Mouse (Mus musculus): ENCODE data around the gene 1600002K03Rik.

1600002K03Rik gene

DNA sequence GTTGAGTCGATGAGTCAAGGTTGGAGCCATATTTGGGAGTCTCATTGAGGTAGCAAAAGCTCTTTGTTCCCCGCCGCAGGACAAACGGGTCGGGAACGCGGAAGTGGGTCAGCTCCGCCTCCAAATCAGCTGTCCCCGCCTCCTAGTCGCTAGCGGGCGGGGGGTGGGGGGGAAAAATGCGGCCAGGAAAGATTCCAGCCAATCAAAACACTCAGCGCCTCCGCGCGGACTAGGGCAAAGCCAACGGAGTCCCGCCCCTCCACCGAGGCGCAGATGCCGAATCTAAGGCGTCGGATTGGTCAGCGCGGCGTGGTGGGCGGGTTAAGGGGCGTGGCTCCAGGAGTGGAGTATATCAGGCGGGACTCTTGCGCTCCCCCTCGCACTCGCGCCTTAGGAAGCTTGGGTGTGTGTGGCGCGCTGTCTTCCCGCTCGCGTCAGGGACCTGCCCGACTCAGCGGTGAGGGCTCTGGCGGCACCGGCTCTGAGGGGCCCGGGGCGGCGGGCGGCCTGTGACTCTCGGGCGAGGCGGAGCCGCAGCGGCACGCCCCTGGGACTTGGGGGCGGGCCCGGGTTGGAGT lies 5.2 kb upstream of the 1600002K03Rik start:
- peak; percentile 97 to 98 for DNase-seq (ENCODE audit: low spot score in 2 of 2)

DNA sequence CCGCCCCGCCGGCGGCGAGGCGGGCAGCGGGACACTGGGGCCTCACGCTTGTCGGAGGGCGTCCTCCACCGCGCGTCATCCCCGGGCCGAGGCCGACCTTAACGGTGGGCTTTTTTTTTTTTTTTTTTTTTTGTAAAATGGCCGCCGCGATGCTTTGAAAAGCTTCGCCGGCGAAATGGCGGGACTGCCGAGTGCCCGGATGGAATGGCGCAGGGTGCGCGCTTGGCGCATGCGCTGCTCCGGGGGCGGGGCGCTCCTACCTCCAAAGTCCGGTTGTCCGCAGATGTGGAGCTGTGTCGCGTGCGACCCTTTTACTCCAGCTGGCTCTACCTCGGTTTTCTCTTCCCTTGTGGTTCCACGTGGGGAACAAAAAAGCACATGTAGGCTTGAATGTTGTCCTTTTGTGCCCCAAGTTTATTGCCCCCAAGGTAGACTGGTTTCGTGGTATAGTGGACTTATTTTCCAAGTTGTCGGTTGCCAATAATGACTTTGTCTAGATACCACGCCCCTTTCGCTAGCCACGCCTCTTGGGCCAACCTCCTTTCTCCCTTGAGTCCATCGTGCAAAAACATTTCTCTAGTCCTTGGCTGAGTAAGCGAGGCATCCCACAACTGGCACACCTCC lies 4.6 kb upstream of the 1600002K03Rik start:
- DNase-seq (ENCODE audit: low spot score in 2 of 2) = peak; percentile 92 to 93

DNA sequence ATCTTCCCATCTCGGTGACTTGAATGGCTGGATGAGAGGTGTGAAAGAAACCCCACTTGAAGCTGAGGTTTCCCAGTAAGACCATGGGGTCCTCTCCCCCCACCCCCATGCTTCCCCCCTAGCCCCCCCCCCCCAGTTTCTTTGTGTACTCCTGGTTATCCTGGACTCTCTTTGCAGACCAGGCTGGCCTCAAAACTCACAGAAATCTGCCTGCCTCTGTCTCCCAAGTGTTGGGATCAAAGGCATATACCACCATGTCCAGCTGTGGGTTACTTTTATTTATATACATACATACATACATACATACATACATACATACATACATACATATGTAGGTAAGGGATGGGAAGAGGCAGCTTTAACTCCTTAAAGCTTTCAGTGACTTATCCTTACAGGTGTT lies 3.7 kb upstream of the 1600002K03Rik start:
- DNase-seq (ENCODE audit: low spot score in 2 of 2) = no peak

DNA sequence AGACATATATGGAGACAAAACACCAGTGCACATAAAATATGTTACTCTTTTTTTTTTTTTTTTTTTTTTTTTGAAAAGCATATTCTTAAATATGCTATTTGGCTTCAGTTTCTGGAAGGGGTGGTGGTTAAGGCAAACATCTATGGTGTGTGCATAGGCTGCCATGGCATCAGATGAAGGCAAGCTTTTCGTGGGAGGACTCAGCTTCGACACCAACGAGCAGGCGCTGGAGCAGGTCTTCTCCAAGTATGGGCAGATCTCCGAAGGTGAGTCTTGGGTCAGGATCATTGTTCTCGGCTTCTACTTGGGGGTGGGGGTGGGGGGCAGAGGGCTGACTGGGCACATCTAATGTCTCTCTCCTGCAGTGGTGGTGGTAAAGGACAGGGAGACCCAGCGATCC lies 3.1 kb upstream of the 1600002K03Rik start:
- no peak for DNase-seq (ENCODE audit: low spot score in 2 of 2)

DNA sequence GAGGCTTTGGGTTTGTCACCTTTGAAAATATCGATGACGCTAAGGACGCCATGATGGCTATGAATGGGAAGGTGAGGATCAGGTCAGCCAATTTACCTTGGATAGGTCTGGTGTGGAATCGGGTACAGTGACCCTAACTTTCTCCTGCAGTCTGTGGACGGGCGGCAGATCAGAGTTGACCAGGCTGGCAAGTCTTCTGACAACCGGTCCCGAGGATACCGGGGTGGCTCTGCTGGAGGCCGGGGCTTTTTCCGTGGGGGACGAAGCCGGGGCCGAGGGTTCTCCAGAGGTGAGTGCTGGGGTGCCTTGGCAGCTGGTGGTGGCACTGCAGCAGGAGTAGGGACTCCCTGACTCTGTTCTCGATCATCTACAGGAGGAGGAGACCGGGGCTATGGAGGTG lies 2.7 kb upstream of the 1600002K03Rik start:
- no peak for DNase-seq (ENCODE audit: low spot score in 2 of 2)

DNA sequence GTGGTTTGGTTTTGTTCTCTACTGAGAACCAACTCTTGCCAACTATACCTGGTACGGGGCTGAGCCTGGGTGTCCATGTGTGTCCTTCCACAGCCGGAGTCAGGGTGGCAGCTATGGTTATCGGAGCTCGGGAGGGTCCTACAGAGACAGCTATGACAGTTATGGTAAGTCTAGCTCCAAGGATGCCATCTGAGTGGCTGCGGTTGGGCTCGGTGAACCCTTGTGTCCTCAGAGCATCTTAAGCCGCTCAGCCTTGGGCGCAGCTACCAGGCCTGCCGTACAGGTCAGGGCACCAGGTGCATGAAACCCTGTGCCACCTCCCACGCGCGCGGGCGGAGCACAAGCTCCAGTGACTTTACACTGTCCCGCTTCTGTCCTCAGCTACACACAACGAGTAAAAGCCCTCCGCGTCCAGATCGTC lies 2.1 kb upstream of the 1600002K03Rik start:
- no peak for DNase-seq (ENCODE audit: low spot score in 2 of 2)

DNA sequence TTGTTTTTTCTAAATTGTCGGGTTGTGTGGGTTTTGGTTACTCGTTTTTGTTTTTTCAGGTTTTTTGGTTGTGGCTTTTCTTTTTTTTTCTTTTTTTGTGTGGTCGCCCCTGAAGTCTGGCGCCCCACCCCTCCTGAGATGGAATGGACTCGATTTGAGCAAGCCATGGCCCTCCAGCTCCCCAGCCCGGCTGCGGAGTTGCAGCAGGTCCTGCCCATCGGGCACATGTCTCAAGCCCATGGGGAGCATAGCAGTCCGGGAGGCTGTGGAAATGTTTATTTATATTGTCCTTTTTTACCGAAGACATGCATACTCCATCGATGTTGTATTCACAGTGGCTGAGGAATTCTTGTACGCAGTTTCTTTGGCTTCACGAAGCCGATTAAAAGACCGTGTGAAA lies 1.5 kb upstream of the 1600002K03Rik start:
- no peak for DNase-seq (ENCODE audit: low spot score in 2 of 2)

DNA sequence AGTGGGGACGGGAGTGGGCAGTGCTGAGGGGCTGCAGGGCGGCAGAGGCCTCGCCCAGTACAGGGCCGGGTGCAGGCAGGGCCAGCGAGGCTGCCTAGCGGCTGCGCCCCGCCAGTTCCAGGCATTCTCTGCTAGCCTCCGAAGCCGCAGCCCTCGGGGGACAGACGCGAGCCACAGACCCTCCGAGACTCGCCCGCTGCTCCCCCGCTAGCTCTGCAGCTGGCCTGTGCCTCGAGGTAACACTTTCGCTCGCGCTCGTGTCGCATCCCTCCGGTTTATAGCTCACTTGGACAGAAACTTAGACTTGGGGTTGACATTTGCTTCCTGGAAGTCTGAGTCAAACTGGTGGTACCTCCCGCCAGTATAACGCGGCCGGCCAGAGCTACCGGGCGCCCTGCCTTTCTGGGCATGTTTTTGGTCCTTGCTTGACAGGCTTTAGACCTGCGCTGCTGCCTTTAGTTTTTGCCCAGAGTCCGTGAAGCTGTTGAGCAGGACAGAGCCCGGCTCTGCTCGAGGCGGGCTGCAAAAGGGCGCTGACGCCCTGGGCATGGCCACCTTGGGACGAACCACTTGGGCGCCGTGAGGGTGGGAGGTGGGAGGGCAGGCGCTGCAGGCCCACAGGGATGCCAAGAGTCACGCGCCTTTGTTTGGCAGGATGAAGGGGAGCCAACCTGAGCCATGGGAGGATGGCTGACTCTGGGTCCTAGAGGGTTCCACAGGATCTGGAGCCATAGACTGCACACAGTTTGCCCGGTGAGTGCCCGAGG lies 801 bp upstream of the 1600002K03Rik start:
- DNase-seq (ENCODE audit: low spot score in 2 of 2) = no peak

DNA sequence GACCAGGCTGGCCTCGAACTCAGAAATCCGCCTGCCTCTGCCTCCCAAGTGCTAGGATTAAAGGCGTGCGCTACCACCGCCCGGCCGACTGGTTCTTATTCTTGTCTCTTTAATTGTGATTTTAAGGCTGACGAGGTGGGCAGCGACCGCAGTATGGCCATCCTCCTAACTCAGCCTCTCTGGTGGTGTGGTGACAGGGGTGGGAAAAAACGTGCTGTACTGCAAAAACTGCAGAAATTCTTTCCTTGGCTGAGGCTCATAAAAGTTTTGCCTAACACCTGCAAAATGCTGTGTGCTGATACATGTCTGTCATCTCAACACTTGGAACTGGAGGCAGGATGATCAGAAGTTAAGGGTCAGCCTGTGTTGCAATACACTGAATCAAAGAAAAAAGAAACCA lies 614 bp downstream of the 1600002K03Rik start:
- no peak for DNase-seq (ENCODE audit: low spot score in 2 of 2)

DNA sequence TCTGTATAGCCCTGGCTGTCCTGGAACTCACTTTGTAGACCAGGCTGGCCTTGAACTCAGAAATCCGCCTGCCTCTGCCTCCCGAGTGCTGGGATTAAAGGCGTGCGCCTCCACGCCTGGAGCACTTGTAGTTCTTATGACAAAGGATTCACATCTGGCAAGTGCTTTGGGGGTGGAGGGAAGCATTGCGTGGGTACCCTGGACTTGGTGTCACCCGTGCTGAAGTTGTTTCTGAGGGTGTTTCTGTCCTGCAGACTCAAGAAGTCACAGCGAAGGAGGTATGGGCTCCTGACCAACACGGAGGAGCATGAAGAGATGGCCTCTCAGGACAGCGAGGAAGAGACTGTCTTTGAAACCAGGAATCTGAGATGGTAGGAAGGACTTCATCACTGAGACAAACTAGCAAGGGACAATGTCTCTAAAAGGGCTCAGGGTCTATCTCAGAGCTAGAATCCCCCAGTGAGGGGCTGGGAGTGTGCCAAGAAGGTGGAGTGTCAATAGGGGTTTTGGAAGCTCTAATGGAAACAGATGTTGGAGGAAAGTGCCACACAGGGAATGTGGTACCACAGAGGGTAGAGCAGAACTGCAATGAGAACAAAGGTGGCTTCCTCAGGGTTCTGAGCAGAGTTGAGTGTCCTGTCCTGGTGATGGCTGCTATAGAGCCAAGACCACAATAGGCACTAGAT lies 1.4 kb downstream of the 1600002K03Rik start:
- no peak for DNase-seq (ENCODE audit: low spot score in 2 of 2)

DNA sequence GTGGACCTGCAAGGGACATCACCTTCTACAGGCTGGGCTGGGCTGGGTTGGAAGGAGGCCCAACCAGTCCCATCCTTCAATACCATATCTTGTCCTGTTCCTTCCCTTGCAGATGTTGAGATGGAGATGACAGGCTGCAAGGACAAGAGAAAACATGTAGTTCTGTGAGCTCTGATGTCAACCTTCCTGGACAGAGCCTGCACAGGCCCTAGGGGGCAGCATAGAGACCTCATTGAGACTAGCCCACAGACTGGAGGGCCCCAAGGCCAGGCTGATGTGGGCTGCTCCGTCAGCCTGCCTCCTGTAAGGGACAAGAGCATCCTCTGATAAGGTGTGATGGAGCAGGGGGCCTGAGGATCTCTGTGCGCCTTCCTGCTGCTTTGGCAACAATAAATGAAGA lies 2.0 kb downstream of the 1600002K03Rik start:
- no peak for DNase-seq (ENCODE audit: low spot score in 2 of 2)

DNA sequence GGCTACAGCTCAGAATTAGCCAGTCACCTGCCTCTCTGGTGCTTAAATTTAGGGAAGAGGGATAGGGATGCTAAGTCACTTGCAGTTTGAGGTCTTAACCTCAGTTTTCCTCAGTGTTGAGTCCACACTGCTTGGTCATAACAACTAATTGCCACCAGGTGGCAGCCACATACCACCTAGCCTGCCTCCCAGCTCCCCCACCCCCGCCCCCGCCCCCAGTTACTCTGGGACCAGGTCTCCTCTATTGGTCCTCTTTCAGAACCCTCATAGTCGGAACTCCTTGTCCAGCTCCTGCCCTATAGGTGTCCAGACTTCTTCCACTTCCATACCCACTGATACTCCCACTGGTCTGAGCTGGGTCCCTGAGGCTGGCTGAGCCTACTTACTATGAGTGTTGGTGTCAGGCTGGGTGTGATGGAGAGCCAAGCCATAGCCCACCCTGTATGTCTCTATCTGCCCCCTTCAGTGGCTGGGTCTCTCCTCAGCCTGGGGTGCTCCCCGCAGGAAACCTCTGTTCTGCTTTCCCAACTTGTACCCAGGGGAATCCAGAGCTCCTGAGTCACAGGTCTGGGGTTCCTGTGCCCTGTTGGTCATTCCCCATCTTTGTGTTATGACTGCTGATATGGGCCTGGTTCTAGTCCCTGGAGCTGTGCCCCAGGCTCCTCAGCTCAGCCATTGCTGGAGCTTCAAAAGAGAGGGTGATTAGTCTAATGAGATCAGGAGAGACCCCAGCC lies 3.0 kb downstream of the 1600002K03Rik start:
- DNase-seq (ENCODE audit: low spot score in 2 of 2) = no peak

DNA sequence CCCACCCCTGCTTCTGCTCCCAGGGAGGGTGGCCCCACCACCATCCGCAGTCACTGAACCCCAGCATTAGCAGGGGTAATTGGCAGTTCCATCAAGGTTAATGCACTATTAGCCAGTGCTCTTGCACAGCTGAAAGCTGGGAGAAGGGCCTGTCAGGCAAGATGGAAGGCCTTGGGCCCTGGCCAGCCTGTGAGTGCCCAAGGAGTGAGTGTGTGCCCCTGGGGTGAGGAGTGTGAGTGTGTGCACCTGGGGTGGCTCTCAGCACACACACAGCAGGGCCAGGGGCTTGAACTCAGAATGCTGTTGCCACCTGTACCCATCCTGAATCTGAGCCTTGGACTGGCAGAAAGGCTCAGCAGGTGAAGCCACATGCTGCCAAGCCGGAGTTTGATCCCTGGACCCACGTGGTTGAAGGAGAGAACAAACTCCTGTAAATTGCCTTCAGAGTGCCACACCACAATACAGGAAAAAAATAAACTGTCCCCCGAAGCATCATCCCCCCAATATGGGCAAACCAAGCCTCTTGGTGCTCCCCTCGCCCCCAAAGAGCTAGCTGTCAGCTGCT lies 3.6 kb downstream of the 1600002K03Rik start:
- no peak for DNase-seq (ENCODE audit: low spot score in 2 of 2)

DNA sequence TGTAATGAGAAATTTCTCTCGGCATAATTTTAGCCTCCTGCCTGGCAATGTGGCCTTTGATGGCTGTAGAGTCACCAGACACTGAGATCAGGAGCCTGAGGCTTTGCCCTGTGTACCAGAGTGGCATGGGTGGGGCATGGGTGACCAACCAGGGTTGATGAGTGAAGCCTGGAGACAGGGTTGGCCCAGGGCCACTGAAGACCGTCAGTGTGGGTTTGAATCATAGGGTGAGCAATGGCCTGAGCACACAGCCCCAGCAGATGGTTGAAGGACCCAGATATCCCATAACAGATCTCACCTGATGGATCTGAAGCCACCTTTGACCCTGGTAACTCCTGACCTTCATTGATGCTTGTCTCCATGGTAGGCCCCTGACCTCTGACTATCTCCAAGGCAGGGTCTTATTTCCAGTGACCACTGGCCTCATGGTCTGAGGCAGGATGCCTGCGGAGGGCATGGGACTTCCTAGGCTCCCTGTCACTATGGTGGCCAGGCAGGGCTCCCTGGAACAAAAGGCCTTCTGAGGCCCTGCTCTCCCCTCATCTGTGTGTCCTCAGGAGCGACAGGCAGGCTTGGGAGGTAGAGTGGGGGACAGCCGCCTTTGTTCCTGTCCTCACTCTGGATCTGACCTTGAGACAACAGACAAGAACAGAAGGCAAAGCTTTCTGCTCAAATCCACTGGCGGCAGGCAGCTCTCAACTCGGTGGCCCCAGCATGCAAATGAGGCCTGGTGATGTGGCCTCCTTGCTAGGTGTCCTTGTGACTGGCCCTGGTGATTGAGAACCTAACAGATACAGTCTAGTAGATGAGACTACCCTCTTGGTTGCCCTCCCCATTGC lies 4.9 kb downstream of the 1600002K03Rik start:
- DNase-seq (ENCODE audit: low spot score in 2 of 2) = no peak

DNA sequence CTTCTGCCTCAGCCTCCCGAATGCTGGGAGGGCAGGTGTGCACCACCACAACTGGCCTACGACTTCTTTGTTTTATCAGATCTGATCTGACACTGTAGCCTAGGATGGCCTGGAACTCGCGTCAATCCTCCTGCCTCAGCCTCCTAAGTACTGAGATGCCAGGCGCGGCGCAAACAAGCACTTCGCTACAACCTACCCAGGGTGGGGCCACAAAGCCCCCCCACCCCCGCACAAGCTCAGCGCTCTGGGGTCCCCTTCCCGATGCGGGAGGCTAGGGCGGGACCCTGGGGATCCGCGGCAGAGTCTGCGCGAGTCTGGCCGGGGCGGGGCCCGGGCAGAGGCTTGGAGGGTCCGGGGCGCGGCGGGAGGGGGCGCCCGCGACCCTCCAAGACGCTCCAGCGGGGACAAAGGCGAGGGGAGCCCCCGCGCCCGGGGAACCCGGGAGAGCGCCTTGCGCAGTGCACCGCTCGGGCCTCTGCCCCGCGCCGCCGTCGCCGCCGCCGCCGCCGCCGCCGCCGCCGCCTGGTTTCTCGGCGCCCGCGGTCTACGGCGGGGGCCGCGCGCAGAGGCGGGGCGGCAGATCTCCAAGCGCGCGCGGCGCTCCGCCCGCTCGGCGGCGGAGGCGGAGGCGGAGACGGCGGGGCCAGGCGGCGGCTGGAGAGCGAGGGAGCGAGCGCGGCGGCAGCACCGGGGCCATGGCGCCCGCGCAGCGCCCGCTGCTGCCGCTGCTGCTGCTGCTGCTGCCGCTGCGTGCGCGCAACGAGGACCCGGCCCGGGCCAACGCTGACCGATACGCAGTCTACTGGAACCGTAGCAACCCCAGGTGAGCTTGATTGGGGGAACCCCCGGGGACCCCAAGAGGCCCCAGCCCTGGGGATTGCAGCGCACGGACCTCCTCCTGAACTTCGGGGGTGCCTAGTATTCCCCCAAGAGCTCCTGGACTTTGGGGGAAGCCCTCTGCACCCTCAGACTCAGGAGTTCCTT lies 6.6 kb downstream of the 1600002K03Rik start, which contains the start of gene Efna2:
Gene Efna2 (plus strand): TSS at position 415 of the 984 bp plus-strand sequence.
- no peak for DNase-seq (ENCODE audit: low spot score in 2 of 2)

DNA sequence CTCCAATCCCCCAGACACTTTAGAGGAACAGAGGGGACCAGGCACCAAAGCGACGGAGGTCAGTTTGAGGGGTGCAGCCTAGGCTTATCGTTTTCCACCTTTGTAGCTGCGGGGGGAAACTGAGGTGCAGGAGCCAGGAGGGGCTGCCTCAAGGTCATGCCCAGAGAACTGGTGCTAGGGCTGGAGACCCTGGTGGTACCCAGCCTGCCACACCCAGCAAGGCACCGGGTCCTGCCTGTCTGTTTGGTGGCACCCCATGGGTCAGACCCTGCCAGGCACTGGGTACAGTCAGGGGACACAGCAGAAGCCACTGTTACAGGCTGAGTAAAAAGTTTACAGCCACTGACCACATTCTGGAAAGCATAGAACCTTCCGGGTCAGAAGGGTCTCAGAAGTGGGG lies 7.5 kb downstream of the 1600002K03Rik start:
- DNase-seq (ENCODE audit: low spot score in 2 of 2) = no peak

DNA sequence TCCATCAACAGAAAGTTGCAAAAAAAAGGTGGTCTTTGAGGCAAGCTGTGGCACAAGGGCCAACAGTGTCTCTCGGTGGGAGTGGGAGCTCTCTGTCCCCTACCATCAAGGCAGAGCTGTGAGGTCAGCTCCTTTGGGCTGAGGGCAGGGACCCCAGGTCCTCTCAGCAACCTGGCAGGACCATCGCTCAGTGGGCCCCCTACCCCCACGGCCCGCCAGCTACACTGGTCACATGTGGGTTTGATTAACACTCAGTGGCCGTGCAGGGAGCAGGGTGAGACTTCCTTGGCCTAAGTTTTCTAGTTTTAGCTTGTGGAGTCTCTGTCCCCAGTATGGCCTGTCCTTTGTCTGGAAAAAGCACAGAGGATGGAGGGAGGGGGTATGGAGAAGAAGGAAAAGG lies 8.1 kb downstream of the 1600002K03Rik start:
- DNase-seq (ENCODE audit: low spot score in 2 of 2) = no peak

DNA sequence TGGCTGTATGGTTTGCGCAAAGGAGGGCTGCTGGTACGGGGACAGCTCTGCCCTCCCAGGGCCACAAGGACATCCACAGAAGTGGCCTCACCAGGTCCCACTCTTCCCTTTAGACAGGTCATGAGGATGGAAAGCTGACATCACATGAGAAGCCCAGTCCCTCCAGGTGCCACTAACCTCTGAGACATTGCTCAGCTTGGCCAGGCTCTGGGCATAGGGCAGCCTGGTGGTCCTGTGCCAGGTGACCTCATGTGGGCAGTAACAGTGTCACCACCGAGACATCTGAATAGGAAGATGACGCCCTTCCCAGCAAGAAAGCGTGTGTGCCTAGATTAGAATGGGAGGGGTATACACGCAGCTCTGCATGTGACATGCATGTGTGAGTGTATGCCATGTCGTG lies 9.8 kb downstream of the 1600002K03Rik start:
- no peak for DNase-seq (ENCODE audit: low spot score in 2 of 2)

DNA sequence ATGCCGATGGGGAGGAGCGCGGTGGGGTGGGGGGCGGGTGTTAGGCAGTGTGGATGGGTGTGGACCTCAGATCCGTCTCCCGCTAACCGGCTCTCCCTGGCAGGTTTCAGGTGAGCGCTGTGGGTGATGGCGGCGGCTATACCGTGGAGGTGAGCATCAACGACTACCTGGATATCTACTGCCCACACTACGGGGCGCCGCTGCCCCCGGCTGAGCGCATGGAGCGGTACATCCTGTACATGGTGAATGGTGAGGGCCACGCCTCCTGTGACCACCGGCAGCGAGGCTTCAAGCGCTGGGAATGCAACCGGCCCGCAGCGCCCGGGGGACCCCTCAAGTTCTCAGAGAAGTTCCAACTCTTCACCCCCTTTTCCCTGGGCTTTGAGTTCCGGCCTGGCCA lies 13.9 kb downstream of the 1600002K03Rik start:
- no peak for DNase-seq (ENCODE audit: low spot score in 2 of 2)
